Mouse (Mus musculus): Measurements from ENCODE around the gene Abi1.
"Not testable (repeated sequence)": the region's sequence is repeated elsewhere in the genome, so short reads cannot be mapped to it uniquely, and the experiment has no call there.

Abi1 gene

DNA sequence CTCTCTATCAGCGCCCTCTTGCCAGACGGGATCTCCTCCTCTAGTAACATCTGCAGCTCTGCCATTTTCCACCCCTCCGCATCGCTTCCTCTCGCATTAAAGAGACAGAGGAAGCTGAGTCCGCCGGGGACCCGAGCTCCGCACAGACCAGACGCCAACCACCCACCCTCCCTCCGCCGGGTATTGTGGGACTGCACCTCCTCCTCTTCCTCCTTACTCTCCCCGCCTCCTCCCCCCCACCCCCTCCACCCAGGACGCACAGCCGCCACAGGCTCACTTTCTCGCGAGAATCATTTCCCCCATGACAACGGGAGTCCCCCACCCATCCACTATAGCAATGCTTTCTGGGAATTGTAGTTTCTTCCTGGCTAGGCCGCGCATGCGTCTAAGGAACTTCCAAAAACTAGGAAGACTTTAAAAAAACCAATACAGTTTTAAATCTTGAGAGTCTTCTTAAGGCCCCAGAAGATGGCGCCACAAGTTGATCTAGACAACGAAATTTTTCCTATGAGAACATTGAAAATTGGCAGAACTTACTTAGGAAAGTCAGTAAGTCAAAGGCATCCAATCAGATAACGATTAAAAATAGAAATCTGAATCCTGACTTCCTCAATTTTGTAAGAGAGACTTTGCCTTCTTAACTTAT is at the start of gene Abi1:
TSS of gene Abi1 (minus strand) at position 241 of the 646 bp plus-strand sequence.
- DNase-seq (ENCODE audit: low spot score), result peak; percentile 97

DNA sequence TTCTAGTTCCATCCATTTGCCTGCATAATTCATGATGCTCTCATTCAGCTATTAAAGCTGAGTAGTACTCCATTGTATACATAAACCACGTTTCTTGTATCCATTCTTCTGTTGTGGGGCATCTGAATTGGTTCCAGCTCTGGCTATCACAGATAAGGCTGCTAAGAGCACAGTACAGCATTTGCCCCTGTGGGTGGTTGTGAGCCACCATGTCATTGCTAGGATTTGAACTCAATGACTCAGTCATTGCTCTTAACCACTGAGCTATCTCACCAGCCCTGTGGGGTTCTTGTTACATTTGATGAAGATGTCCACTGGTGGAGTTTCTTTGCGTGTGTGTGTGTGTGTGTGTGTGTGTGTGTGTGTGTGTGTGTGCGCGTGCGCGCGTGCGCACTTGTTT is 44.5 kb upstream of the Abi1 start:
- DNase-seq (ENCODE audit: low spot score), result no peak

GRCm38 (mm10) chr2:23078588-23078987 is 38.5 kb upstream of the Abi1 start:
- no peak for DNase-seq (ENCODE audit: low spot score)

- no peak for DNase-seq (ENCODE audit: low spot score)
These were observed 37.7 kb upstream of the Abi1 start for GRCm38 (mm10) chr2:23077693-23078092.

DNA sequence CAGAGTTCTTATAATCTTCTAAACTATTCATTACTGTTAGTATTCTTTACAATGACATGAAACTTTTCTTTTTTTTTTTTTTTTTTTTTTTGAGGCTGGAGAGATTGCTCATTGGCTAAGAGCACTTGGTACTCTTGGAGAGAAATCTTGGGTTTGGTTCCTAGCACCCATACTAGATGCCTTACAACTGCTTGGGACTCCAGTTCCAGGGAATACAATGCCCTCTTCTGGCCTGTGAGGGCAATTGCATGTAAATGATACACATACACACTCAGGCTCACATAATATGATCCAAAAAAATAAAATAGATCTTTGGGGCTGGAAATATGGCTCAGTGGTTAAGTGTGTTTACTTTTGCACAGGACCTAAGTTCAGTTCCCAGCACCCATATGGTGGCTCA is 36.7 kb upstream of the Abi1 start:
- DNase-seq (ENCODE audit: low spot score), result no peak

GRCm38 (mm10) chr2:23075846-23076245 is 35.8 kb upstream of the Abi1 start:
- no peak for DNase-seq (ENCODE audit: low spot score)

DNA sequence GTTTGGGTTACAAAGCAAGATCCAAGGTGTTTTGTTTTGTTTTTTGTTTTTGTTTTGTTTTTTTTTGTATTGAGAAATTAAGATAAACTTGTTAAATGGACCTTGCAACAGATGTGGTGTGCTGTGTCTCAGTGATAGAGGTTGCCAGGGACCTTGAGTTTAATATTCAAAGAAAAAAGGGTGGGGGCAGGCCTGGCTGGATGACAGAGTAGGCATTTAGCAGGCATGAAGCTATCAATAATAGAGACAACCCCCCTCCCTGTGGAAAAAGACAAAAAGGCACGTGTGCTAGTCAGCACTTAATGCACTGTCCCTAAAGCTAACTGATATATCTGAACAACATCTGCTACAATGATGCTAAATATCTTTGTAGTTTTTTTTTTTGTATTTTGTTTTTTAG is 31.4 kb upstream of the Abi1 start:
- DNase-seq (ENCODE audit: low spot score), result no peak

DNA sequence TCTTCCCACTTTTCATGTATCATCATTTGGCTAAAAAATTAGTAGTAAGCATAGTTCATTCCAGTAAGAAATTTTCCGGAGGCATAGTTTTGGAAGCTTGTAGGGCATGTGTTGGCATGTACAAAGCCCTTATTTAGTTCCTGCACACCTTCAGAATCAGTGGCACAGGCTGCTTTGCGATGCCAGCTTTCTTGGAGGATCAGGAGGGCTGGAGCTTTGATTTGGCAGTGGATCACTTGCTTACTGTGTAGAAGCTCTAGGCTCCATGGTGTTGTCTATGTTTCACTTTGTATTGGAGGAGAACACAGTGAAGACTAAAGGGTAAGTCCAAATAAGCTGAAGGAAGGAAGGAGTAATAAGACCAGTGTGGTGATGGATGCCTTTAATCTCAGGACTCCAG is 30.4 kb upstream of the Abi1 start:
- no peak for DNase-seq (ENCODE audit: low spot score)

GRCm38 (mm10) chr2:23068894-23069744 is 29.1 kb upstream of the Abi1 start:
- peak; percentile 95 for DNase-seq (ENCODE audit: low spot score)

DNA sequence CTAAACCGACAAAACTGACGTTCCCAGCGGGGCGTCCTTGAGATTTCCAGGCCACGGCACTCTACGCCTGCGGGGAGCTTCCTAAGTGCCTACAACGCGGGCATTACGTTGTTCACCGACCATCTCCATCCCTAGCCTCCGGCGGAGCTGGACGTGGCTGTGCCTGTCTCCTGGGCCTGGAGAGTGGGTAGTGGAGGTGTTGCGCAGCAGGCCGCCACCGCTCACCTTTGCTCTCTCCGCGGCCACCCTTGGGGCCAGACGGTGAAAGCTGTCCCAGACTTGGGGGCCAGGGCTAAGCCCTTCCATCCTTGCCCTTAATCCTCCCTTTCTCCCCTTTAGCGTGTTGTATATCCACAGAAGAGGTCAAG is 28.3 kb upstream of the Abi1 start:
- DNase-seq (ENCODE audit: low spot score), result no peak

- DNase-seq (ENCODE audit: low spot score), result peak; percentile 98
These were observed 27.7 kb upstream of the Abi1 start, which contains the start of gene Acbd5 for GRCm38 (mm10) chr2:23067552-23068369. Gene Acbd5, plus strand, starts transcription at chr2:23068167.

DNA sequence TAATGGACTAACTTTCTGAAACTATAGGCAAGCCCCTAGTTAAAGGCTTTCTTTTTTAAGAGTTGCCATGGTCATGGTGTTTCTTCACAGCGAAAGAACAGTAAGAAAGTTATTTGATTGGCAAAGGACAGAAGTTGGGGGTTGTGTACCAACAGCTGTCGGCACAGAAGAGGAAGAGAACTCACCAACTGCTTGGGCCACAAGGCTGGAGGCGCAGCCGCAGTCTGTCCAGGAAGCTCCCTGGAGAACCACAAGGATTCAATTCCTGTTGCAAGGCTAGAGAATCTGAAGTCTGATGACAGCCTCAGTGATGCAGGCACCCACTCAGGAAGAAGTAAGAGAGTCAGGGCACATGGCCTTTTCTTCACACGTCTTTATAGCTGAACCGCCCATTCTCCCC is 12.5 kb upstream of the Abi1 start:
- peak; percentile 43 for DNase-seq (ENCODE audit: low spot score)

- no peak for DNase-seq (ENCODE audit: low spot score)
These were observed 11.8 kb upstream of the Abi1 start for GRCm38 (mm10) chr2:23051890-23052289.

DNA sequence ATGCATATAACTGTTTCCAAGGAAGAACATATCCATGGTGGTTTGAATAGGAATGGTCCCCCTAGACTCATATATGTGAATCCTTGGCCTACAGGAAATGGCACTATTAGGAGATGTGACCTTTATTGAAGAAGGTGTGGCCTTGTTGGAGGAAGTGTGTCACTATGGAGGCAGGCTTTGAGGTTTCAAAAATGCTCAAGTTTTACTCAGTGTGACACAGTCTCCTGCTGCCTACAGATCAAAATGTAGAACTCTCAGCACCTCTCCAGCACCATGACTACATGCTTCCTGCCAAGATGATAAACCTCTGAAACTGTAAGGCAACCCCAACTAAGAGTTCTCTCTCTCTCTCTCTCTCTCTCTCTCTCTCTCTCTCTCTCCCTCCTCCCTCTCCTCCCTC is 8.0 kb upstream of the Abi1 start:
- DNase-seq (ENCODE audit: low spot score), result no peak

DNA sequence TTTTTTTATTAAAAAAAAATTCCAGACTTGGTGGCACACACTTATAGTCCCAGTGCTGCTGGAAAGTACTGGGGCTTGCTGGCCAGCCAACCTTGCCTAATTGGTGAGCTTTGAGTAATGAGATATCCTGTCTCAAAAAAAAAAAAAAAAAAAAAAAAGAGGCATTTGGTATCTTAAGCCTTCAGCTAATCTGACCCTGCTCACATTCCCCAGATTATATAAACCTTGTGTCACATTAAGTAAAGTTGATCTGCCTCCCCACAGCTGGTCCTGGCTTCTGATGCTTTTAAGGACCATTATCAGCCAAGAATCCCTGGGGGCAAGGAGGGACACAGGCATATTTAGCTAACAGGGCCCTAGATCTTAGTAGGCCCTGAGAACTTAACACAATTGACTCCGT is 5.7 kb upstream of the Abi1 start:
- DNase-seq (ENCODE audit: low spot score), result no peak

DNA sequence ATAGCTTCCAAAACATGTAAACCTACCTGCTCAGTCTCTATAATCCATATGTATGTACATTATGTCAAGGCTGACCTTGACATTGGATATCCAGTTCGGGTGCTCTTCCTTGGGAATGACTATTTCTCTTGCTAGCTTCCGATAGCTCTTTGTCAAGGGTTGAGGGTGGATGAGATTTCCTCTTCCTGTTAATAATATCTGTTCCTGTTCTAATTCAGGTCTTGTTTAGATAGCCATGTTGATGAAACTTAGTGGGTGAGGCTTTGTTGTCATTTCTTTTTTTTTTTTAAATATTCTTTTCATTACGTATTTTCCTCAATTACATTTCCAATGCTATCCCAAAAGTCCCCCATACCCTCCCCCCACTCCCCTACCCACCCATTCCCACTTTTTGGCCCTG is 2.1 kb upstream of the Abi1 start:
- DNase-seq (ENCODE audit: low spot score), result no peak

- DNase-seq (ENCODE audit: low spot score), result peak; percentile 55
These were observed 1.4 kb upstream of the Abi1 start for GRCm38 (mm10) chr2:23041457-23041856.

DNA sequence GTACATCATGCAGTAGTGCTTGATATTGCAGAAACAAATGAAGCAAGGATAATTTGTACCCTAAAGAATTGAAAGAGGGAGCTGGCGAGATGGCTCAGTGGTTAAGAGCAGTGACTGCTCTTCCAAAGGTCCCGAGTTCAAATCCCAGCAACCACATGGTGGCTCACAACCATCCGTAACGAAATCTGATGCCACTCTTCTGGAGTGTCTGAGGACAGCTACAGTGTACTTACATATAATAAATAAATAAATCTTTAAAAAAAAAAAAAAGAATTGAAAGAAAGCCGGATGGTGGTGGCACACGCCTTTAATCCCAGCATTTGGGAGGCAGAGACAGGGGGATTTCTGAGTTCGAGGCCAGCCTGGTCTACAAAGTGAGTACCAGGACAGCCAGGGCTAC is 649 bp upstream of the Abi1 start:
- not testable (repeated sequence) for DNase-seq (ENCODE audit: low spot score)

DNA sequence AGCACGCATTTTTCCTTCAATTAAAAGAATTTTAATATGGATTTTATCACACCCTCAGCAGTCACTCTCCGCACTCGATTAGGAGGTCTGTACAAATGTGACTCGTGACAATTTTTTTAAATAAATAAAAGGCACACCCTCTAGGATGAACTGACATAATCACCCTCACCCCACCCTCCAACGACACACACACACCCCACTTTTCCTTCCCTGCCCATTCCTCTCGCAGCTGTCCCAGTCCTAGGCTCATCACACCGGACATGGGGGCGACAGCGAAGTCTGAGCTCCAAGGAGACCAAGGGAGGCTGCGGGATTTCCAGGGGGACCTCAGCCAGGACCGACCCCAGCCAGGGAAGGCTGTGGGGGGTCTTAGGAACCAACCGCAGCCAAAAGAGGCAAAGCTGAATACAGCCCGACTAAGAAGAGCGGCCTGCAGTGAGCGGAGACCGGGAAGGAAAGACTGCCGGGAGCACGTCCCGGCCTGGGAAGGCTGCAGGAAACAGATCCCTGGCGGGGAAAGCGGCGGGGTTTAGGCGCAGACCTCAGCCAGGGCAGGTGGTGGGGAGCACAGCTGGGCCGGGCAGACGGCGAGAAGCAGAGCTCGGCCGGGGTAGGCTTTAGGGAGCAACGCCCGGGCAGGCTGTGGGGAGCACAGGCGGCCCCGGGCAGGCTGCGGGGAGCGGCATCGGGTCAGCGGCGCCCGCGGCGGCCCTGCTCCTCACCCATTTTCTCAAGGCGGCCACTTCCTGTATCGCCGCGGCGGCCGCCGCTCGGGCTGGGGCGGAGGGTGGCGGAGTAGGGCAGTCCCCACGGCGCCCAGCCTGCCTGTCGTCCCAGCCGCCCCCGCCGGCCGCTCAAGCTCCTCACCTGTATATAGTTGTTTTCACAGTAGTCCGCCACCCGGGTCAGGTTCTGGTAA is 700 bp downstream of the Abi1 start:
- peak; percentile 50 for DNase-seq (ENCODE audit: low spot score)

GRCm38 (mm10) chr2:23035467-23035866 is 4.6 kb downstream of the Abi1 start:
- no peak for DNase-seq (ENCODE audit: low spot score)

DNA sequence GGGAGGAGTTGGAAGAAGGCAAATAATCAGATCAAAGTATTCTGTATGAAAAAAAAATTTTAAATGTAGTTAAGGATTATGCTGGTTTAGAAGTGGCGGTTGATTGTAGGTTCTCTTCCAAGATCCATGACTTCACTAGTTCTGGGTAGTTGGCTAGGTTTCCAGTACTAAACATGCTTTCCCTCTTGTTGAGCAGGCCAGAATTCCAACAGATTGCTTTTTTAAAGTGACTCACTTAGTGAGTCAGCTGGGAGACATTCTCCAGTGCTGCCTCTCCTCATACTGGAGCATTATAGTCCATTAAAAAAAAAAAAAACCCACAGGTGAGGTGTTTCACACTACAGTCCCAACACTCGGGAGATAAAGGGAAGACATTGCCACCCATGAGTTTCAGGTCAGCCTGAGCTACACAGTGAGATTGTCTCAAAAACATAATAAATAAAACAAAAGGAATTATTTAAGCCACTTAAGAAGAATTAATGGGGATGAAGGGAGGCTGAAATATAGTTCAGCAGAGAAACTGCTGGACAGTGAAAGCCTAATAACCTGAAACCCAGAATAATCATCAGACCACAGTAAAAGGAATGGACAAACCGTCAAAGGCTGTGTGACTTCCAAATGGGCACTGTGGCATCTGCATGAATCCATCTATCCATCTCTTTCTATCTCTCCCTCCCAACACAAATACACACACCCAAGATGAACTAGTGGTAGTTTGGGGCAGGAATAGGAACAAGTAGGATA is 5.2 kb downstream of the Abi1 start:
- peak; percentile 53 for DNase-seq (ENCODE audit: low spot score)

Measured in lung, postnatal 25 days (tissue).